Mouse (Mus musculus) limb, embryonic 13.5 days (tissue): ENCODE results near the gene Sh3kbp1. TPM values are rescaled to one million over a fixed set of nuclear protein-coding genes. Genes with fewer than 3 reads are reported as not detected.

Source experiments
- ATAC-seq: fragments of 200-750 bp; cut with Nextera tagmentation; 2 replicates; pipeline ENCODE4 v1.8.0; 2017; ENCODE audit warnings: low read depth, moderate number of reproducible peaks, moderate TSS enrichment; ENCODE audit not compliant: low FRiP score
- H3K27ac ChIP-seq: fragments of 300-500 bp; sonication (generic); 2 replicates; pipeline ENCODE4 v1.5.1; 2015; ENCODE audit warnings: inconsistent platforms, mild to moderate bottlenecking, moderate library complexity
- H3K27me3 ChIP-seq: fragments of 300-500 bp; sonication (generic); 2 replicates; pipeline ENCODE4 v1.6.1; 2015; ENCODE audit warnings: mild to moderate bottlenecking, inconsistent platforms
- H3K36me3 ChIP-seq: fragments of 300-500 bp; sonication (generic); 2 replicates; pipeline ENCODE4 v1.6.1; 2015; ENCODE audit warnings: inconsistent platforms, mild to moderate bottlenecking, moderate library complexity
- H3K4me1 ChIP-seq: fragments of 300-500 bp; sonication (generic); 2 replicates; pipeline ENCODE4 v1.6.1; 2015; ENCODE audit warnings: inconsistent platforms
- H3K4me2 ChIP-seq: fragments of 300-500 bp; sonication (generic); replicated peaks from 2 replicates; pipeline ENCODE4 v1.6.1; 2015; ENCODE audit warnings: inconsistent platforms, mild to moderate bottlenecking, moderate library complexity
- H3K4me3 ChIP-seq: fragments of 300-500 bp; sonication (generic); 2 replicates; pipeline ENCODE4 v1.5.1; 2015; ENCODE audit warnings: moderate library complexity, mild to moderate bottlenecking, inconsistent platforms
- H3K9ac ChIP-seq: fragments of 300-500 bp; sonication (generic); 2 replicates; pipeline ENCODE4 v1.6.1; 2015; ENCODE audit warnings: mild to moderate bottlenecking, inconsistent platforms
- H3K9me3 ChIP-seq: fragments of 300-500 bp; sonication (generic); 2 replicates; pipeline ENCODE4 v1.6.1; 2016; ENCODE audit warnings: inconsistent platforms
- WGBS: fragments of 180-500 bp; shearing (Covaris S2); methylation state at CpG from one replicate; pipeline ENCODE4 v1.1.7; 2015; 5-methylcytosine and 5-hydroxymethylcytosine counted together
- polyA plus RNA-seq: library from polyadenylated mRNA; unstranded; fragments of >200 nt; fragmentation: Nextera tagmentation; extraction: Ambion mirVana; gene quantifications from 2 replicates; pipeline ENCODE4 v1.2.1, GENCODE M21; 2015

The Sh3kbp1 gene
- polyA plus RNA-seq, 1 experiment from 2014 or later: 39.0 TPM

- peak; percentile 44; the same call in 1 of the 2 replicates for ATAC-seq
- WGBS: 75% methylated on average over 13 of the region's 13 CpGs
- H3K4me1 ChIP-seq: 0 out of 2 replicates have a peak, but pooled peaks cover 11% of the 10 kb centered on the region
- no peak overlapping the region for H3K9ac ChIP-seq
- no peak overlapping the region for H3K4me2 ChIP-seq
- H3K27me3 ChIP-seq: peaks cover 45% of the 10 kb centered on the region
- H3K36me3 ChIP-seq: no peaks in the 10 kb centered on the region
- no peaks in the 10 kb centered on the region for H3K9me3 ChIP-seq
- no peak overlapping the region for H3K4me3 ChIP-seq
- H3K27ac ChIP-seq: no peak overlapping the region
Observed at GRCm38 (mm10) chrX:159711070-159712029, 84.3 kb downstream of the Sh3kbp1 start.

GRCm38 (mm10) chrX:159713191-159713590 lies 86.1 kb downstream of the Sh3kbp1 start:
- Histone ChIP-seq H3K36me3 (no peaks in the 10 kb centered on the region), H3K27me3 (peaks cover 41% of the 10 kb centered on the region; the same call in 1 of the 2 replicates), H3K9me3 (no peaks in the 10 kb centered on the region), H3K27ac (no peak overlapping the region), H3K9ac (no peak overlapping the region), H3K4me2 (no peak overlapping the region), H3K4me3 (no peak overlapping the region), H3K4me1 (0 out of 2 replicates have a peak, but pooled peaks cover 10% of the 10 kb centered on the region)
- 84% methylated on average over 2 of the region's 2 CpGs for WGBS
- ATAC-seq: no peak

- Histone ChIP-seq H3K9me3 (no peaks in the 10 kb centered on the region), H3K27me3 (peaks cover 7% of the 10 kb centered on the region; the same call in 1 of the 2 replicates), H3K4me1 (no peaks in the 10 kb centered on the region), H3K4me2 (no peak overlapping the region), H3K36me3 (no peaks in the 10 kb centered on the region), H3K27ac (no peak overlapping the region), H3K4me3 (no peak overlapping the region), H3K9ac (no peak overlapping the region)
- ATAC-seq: no peak
- WGBS: 87% methylated on average over 1 of the region's 1 CpGs
Observed at GRCm38 (mm10) chrX:159721390-159721789, 94.3 kb downstream of the Sh3kbp1 start.

GRCm38 (mm10) chrX:159731421-159731820 lies 104.3 kb downstream of the Sh3kbp1 start:
- ATAC-seq: no peak
- H3K36me3 ChIP-seq: no peaks in the 10 kb centered on the region

GRCm38 (mm10) chrX:159732845-159733244 lies 105.8 kb downstream of the Sh3kbp1 start:
- H3K4me1 ChIP-seq: no peaks in the 10 kb centered on the region
- H3K4me3 ChIP-seq: no peak overlapping the region
- H3K27me3 ChIP-seq: peaks cover 17% of the 10 kb centered on the region; the same call in 1 of the 2 replicates
- no peak overlapping the region for H3K9ac ChIP-seq
- H3K9me3 ChIP-seq: no peaks in the 10 kb centered on the region
- 85% methylated on average over 3 of the region's 3 CpGs for WGBS
- no peak for ATAC-seq
- no peak overlapping the region for H3K4me2 ChIP-seq
- no peak overlapping the region for H3K27ac ChIP-seq
- no peaks in the 10 kb centered on the region for H3K36me3 ChIP-seq

More at GRCm38 (mm10) chrX:159731421-159731820, 104.3 kb downstream of the Sh3kbp1 start:
- no peaks in the 10 kb centered on the region for H3K4me1 ChIP-seq
- H3K4me3 ChIP-seq: no peak overlapping the region
- no peak overlapping the region for H3K9ac ChIP-seq
- H3K27me3 ChIP-seq: peaks cover 14% of the 10 kb centered on the region; the same call in 1 of the 2 replicates
- H3K9me3 ChIP-seq: no peaks in the 10 kb centered on the region
- no peak overlapping the region for H3K4me2 ChIP-seq
- WGBS: 83% methylated on average over 3 of the region's 3 CpGs
- H3K27ac ChIP-seq: no peak overlapping the region

GRCm38 (mm10) chrX:159733948-159734347 lies 106.9 kb downstream of the Sh3kbp1 start:
- H3K4me2 ChIP-seq: no peak overlapping the region
- WGBS: 89% methylated on average over 2 of the region's 2 CpGs
- no peak overlapping the region for H3K9ac ChIP-seq
- H3K27ac ChIP-seq: no peak overlapping the region
- no peak overlapping the region for H3K4me3 ChIP-seq
- no peak for ATAC-seq
- no peaks in the 10 kb centered on the region for H3K36me3 ChIP-seq
- H3K9me3 ChIP-seq: no peaks in the 10 kb centered on the region
- peaks cover 20% of the 10 kb centered on the region; the same call in 1 of the 2 replicates for H3K27me3 ChIP-seq
- no peaks in the 10 kb centered on the region for H3K4me1 ChIP-seq

- Histone ChIP-seq H3K4me2 (no peak overlapping the region), H3K27me3 (peaks cover 20% of the 10 kb centered on the region; the same call in 1 of the 2 replicates), H3K9me3 (no peaks in the 10 kb centered on the region), H3K27ac (no peak overlapping the region), H3K9ac (no peak overlapping the region), H3K4me1 (no peaks in the 10 kb centered on the region), H3K4me3 (no peak overlapping the region), H3K36me3 (no peaks in the 10 kb centered on the region)
- ATAC-seq: no peak
- WGBS: 68% methylated on average over 6 of the region's 6 CpGs
Observed at GRCm38 (mm10) chrX:159735513-159736099, 108.5 kb downstream of the Sh3kbp1 start.

- Histone ChIP-seq H3K9me3 (no peaks in the 10 kb centered on the region), H3K27me3 (peaks cover 16% of the 10 kb centered on the region; the same call in 1 of the 2 replicates), H3K9ac (no peak overlapping the region), H3K4me2 (no peak overlapping the region), H3K36me3 (no peaks in the 10 kb centered on the region), H3K4me1 (no peaks in the 10 kb centered on the region), H3K4me3 (no peak overlapping the region), H3K27ac (no peak overlapping the region)
- no peak for ATAC-seq
- WGBS: 88% methylated on average over 1 of the region's 1 CpGs
Observed at GRCm38 (mm10) chrX:159737344-159737743, 110.3 kb downstream of the Sh3kbp1 start.

GRCm38 (mm10) chrX:159744035-159744434 lies 117.0 kb downstream of the Sh3kbp1 start:
- WGBS: 65% methylated on average over 5 of the region's 5 CpGs

GRCm38 (mm10) chrX:159744620-159745019 lies 117.5 kb downstream of the Sh3kbp1 start:
- H3K9ac ChIP-seq: no peak overlapping the region
- H3K4me3 ChIP-seq: no peak overlapping the region
- no peak overlapping the region for H3K27ac ChIP-seq
- ATAC-seq: no peak
- no peak overlapping the region for H3K4me2 ChIP-seq
- H3K4me1 ChIP-seq: no peaks in the 10 kb centered on the region
- no peaks in the 10 kb centered on the region for H3K9me3 ChIP-seq
- H3K27me3 ChIP-seq: peaks cover 13% of the 10 kb centered on the region; the same call in 1 of the 2 replicates
- WGBS: 62% methylated on average over 3 of the region's 3 CpGs
- H3K36me3 ChIP-seq: no peaks in the 10 kb centered on the region

More at GRCm38 (mm10) chrX:159744035-159744434, 117.0 kb downstream of the Sh3kbp1 start:
- H3K4me2 ChIP-seq: no peak overlapping the region
- no peak overlapping the region for H3K27ac ChIP-seq
- peaks cover 13% of the 10 kb centered on the region; the same call in 1 of the 2 replicates for H3K27me3 ChIP-seq
- no peaks in the 10 kb centered on the region for H3K9me3 ChIP-seq
- H3K4me1 ChIP-seq: no peaks in the 10 kb centered on the region
- no peaks in the 10 kb centered on the region for H3K36me3 ChIP-seq
- H3K9ac ChIP-seq: no peak overlapping the region
- no peak for ATAC-seq
- H3K4me3 ChIP-seq: no peak overlapping the region

- H3K27me3 ChIP-seq: no peaks in the 10 kb centered on the region
- 88% methylated on average over 1 of the region's 1 CpGs for WGBS
Observed at GRCm38 (mm10) chrX:159751834-159752233, 124.8 kb downstream of the Sh3kbp1 start.

GRCm38 (mm10) chrX:159756261-159756660 lies 129.2 kb downstream of the Sh3kbp1 start:
- Histone ChIP-seq H3K4me1 (no peaks in the 10 kb centered on the region), H3K9ac (no peak overlapping the region), H3K4me3 (no peak overlapping the region), H3K27ac (no peak overlapping the region), H3K4me2 (no peak overlapping the region), H3K27me3 (no peaks in the 10 kb centered on the region), H3K9me3 (no peaks in the 10 kb centered on the region), H3K36me3 (no peaks in the 10 kb centered on the region)
- ATAC-seq: no peak

More at GRCm38 (mm10) chrX:159751834-159752233, 124.8 kb downstream of the Sh3kbp1 start:
- H3K4me1 ChIP-seq: no peaks in the 10 kb centered on the region
- peak; percentile 51 for ATAC-seq
- no peak overlapping the region for H3K4me2 ChIP-seq
- H3K4me3 ChIP-seq: no peak overlapping the region
- no peaks in the 10 kb centered on the region for H3K36me3 ChIP-seq
- H3K9me3 ChIP-seq: no peaks in the 10 kb centered on the region
- H3K9ac ChIP-seq: no peak overlapping the region
- no peak overlapping the region for H3K27ac ChIP-seq
